Mouse (Mus musculus): Measurements from ENCODE around the gene Otp. TPM values are rescaled to one million over a fixed set of nuclear protein-coding genes. Genes with fewer than 3 reads are reported as not detected.

Gene Otp
- polyA plus RNA-seq, 1 experiment, result not detected

DNA sequence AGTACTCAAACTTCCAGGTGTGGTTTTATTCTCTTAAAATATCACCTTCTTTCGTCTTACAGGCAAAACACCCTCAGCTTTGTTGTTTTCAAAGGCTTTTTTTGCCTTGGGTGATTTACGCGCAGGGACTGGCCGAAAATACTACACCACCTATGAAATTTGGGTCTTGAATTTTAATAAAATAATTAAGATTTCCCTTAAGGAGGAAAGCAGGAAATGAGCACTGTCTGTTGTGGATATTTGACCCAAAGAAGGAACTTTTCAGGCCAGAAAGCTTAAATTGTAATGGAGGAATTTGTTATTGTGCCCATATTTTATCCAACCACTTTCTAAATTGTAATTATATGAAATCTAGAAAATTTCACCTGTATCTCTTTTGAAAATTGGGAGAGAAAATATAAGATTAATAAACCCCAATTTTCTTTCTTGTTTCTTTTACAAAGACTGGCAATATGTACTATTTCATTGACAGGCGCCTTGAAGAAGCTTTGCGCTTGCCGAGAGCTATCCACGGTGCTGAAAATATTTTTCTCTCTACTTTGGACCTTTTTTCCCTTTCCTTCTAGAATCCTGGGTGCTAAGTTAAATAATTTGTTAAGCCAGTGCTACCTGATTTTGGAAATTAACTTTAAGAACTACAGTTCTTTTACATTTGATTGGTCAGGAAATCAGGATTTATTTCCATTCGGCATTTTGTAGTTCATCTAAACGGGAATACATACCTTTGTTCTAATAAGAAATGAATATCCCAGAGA lies 2.8 kb downstream of the Otp start:
- peaks cover 3% of the 10 kb centered on the region; the same call in 1 of the 2 replicates for H3K9me3 ChIP-seq (ENCODE audit: control insufficient read depth, low read length)
- TF ChIP-seq GATA1 (IDR thresholded peaks at IDR 0.05; ENCODE audit: low read length), result no peak
- TF ChIP-seq TAL1 (IDR thresholded peaks at IDR 0.05; ENCODE audit: low read length), result no peak
- H3K36me3 ChIP-seq (ENCODE audit: control insufficient read depth), result no peaks in the 10 kb centered on the region
- peaks cover 99% of the 10 kb centered on the region for H3K27me3 ChIP-seq (ENCODE audit: control insufficient read depth)
- H3K4me3 ChIP-seq (replicated peaks), result no peak overlapping the region
- H3K4me1 ChIP-seq (ENCODE audit: control insufficient read depth), result peaks cover 1% of the 10 kb centered on the region

DNA sequence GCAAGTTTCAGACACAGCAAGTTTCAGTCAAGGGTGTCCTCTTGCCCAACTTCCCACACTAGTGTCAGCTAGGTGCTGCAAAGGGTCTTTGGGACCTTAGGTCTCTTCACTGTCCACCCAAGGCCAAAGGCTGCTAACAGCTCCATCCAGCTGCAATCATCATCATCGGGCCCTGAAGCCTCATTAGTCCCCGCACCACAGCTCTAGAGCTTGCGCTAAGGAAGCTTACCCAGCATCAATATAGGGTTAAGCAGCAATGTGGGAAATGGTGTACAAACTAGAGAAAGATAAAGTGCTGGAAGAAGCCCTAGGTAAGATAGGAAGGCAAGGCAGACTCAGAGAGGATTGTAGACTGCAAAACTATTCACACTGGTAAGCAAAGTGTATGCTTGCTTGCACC lies 5.8 kb downstream of the Otp start:
- Histone ChIP-seq H3K4me3 (replicated peaks) (no peak overlapping the region), H3K36me3 (ENCODE audit: control insufficient read depth) (no peaks in the 10 kb centered on the region), H3K9me3 (ENCODE audit: control insufficient read depth, low read length) (peaks cover 5% of the 10 kb centered on the region; the same call in 1 of the 2 replicates), H3K27me3 (ENCODE audit: control insufficient read depth) (peaks cover 99% of the 10 kb centered on the region), H3K4me1 (ENCODE audit: control insufficient read depth) (peaks cover 3% of the 10 kb centered on the region)
- TF ChIP-seq GATA1 (IDR thresholded peaks at IDR 0.05; ENCODE audit: low read length) (no peak), TAL1 (IDR thresholded peaks at IDR 0.05; ENCODE audit: low read length) (no peak)

DNA sequence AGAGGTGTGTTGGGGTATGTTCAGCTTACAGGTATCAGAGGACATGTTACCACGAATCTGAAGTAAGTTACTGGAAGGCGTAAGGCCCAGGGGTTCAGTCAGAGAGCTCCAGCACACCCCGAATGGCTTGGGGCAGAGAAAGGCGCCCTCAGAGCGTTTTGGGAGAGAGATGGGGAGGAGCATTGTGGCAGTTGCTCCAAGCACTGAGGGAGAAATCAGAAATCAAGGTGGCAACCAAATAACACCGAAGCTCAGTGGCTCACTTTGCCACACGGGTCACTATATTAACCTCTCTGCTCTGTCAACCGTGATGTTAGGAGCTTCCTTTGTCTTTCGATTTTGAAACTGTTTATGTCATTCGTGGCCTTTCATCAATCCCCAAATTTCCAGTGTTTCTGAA lies 6.8 kb downstream of the Otp start:
- TF ChIP-seq GATA1 (IDR thresholded peaks at IDR 0.05; ENCODE audit: low read length) (no peak), TAL1 (IDR thresholded peaks at IDR 0.05; ENCODE audit: low read length) (no peak)
- peaks cover 3% of the 10 kb centered on the region for H3K4me1 ChIP-seq (ENCODE audit: control insufficient read depth)
- peaks cover 3% of the 10 kb centered on the region; the same call in 1 of the 2 replicates for H3K9me3 ChIP-seq (ENCODE audit: control insufficient read depth, low read length)
- H3K27me3 ChIP-seq (ENCODE audit: control insufficient read depth), result peaks cover 99% of the 10 kb centered on the region
- H3K4me3 ChIP-seq (replicated peaks), result no peak overlapping the region
- no peaks in the 10 kb centered on the region for H3K36me3 ChIP-seq (ENCODE audit: control insufficient read depth)

DNA sequence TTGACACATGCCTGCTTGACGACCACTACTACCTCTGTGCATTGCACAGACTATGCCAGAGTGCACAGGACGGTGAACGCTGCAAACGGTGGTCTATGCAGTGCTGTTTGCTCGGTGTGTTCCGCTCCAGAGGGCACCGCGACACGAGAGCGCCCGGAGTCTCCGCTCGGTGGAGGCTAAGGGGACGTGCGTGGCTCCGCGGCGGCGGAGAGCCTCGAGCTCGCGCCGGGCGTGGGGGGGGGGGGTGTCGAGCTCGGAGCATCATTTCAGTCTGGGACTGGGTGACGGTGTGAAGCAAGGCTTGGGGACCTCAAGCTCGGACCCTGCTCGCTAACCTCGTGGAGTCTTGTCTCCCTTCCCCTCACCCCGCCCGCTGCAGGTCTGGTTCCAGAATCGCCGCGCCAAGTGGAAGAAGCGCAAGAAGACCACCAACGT lies 7.3 kb downstream of the Otp start:
- Histone ChIP-seq H3K9me3 (ENCODE audit: control insufficient read depth, low read length) (peaks cover 2% of the 10 kb centered on the region; the same call in 1 of the 2 replicates), H3K4me3 (replicated peaks) (no peak overlapping the region), H3K36me3 (ENCODE audit: control insufficient read depth) (no peaks in the 10 kb centered on the region), H3K27me3 (ENCODE audit: control insufficient read depth) (peaks cover 99% of the 10 kb centered on the region), H3K4me1 (ENCODE audit: control insufficient read depth) (peaks cover 3% of the 10 kb centered on the region)
- no peak for TF ChIP-seq TAL1 (IDR thresholded peaks at IDR 0.05; ENCODE audit: low read length)
- no peak for TF ChIP-seq GATA1 (IDR thresholded peaks at IDR 0.05; ENCODE audit: low read length)

DNA sequence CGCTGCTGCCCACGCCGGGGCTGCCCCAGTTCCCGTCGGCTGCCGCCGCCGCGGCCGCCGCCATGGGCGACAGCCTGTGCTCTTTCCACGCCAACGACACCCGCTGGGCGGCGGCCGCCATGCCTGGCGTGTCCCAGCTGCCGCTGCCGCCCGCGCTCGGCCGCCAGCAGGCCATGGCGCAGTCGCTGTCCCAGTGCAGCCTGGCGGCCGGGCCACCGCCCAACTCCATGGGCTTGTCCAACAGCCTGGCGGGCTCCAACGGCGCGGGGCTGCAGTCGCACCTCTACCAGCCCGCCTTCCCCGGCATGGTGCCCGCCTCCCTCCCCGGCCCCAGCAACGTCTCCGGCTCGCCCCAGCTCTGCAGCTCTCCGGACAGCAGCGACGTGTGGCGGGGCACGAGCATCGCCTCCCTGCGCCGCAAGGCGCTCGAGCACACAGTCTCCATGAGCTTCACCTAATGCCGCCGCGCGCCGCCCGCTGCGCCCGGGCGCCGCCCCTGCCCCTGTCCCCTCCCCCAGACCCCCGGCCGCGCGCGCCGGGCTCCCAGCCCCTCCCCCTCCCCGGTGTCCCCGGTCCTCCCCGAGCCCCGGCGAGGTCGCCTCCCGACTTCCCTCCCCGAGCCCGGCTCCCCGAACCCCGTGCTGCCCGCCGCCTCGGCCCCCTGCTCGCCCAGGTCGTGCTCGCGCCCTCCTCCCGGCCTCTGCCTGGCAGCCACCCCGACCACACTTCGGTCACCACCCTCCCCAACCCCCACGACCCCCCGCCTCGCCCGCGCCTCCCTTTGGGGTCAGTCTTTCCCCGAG lies 8.0 kb downstream of the Otp start:
- peaks cover 99% of the 10 kb centered on the region for H3K27me3 ChIP-seq (ENCODE audit: control insufficient read depth)
- H3K4me1 ChIP-seq (ENCODE audit: control insufficient read depth), result peaks cover 3% of the 10 kb centered on the region
- no peak for TF ChIP-seq GATA1 (IDR thresholded peaks at IDR 0.05; ENCODE audit: low read length)
- TF ChIP-seq TAL1 (IDR thresholded peaks at IDR 0.05; ENCODE audit: low read length), result no peak
- H3K4me3 ChIP-seq (replicated peaks), result no peak overlapping the region
- H3K36me3 ChIP-seq (ENCODE audit: control insufficient read depth), result no peaks in the 10 kb centered on the region
- H3K9me3 ChIP-seq (ENCODE audit: control insufficient read depth, low read length), result peaks cover 2% of the 10 kb centered on the region; the same call in 1 of the 2 replicates

DNA sequence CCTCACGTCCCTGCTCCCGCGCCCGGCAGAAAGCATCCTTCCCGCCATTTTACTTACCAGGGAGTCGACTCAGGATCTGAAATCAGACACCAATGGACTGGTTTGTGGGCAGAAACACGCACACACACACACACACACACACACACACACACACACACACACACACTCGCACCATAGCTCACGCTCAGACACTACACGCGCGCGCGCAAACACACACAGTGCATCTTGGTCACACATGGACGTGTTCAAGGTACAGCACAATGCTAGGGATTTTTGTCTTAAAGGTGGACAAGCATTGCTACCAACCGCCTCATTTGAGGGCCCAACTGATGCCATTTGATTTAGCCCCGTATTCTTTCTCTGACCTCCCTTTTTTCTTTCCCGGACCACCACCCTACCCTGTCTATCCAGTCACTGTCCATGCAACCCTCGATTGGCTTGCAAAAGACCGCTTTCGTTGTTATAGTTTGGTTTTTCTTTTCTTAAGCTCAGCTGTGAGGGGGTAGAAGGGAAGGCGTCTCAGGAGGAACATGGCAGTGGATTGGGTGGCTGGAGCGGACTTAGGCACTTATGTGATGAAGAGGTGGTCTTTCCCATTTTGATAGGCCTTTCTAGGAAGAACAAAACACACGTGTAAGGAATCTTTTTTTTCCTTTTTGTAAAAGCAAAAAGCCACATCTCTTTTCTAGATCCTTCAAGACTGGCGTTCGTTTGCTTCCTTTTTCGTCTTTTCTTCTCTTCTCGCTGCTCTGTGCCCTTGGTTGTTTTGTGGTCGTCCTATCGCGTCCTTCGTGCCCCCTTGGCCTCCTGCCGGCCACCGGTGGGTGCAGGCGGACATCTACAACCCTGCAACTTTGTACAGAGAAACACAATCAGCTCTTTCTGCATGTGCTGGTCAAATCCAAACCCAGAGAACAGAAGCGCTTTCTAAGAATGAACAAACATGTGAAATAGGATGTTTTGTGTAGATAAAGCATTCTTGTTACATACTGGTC lies 8.9 kb downstream of the Otp start:
- peaks cover 95% of the 10 kb centered on the region for H3K27me3 ChIP-seq (ENCODE audit: control insufficient read depth)
- no peak overlapping the region for H3K4me3 ChIP-seq (replicated peaks)
- no peak for TF ChIP-seq GATA1 (IDR thresholded peaks at IDR 0.05; ENCODE audit: low read length)
- no peak for TF ChIP-seq TAL1 (IDR thresholded peaks at IDR 0.05; ENCODE audit: low read length)
- H3K36me3 ChIP-seq (ENCODE audit: control insufficient read depth), result no peaks in the 10 kb centered on the region
- peaks cover 3% of the 10 kb centered on the region for H3K4me1 ChIP-seq (ENCODE audit: control insufficient read depth)
- H3K9me3 ChIP-seq (ENCODE audit: control insufficient read depth, low read length), result peaks cover 2% of the 10 kb centered on the region; the same call in 1 of the 2 replicates

DNA sequence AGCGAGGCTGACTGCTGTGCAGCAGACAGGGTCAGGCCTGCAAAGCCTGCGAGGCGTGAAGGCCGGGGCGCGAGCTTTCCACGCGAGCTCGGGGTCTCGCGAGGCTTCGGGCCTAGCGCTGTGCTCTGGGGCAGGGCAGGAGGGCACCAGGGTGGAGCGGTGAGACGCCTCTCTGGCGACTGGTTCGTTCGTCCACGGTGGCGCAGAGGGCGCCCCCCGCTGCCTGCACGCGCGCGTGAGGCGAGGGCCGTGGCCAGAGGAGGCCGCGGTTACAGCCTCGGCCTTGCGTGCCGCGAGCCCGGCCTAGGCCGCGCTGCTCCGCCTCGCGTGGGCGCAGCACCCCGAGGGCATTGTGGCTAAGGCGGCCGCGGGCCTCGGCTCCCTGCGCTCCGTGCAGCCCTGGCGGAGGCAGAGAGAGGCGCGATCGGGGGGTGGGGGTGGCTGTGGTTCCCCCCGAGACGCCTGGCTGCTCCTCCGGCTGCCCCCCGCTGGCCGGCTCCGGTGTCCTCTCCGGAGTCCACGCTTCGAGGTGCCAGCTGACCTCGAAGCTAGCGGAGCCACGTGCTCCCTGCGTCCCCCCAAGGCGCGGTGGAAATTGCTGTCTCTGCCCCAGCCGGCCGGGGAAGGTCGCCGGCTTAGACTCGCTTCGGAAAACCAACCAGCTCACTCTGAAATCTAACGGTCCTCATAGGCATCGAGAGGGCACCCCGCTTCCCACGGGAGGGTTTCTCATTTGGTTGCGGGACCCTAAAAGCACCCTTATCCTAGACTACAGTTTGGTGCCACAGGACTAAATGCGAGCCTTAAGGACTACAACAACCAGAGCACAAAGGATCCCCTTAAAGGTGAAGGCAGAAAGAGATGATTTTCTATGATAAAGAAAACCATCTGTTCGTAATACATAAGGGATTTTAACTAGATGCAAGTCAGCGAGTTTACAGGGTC lies 10.2 kb downstream of the Otp start:
- Histone ChIP-seq H3K4me1 (ENCODE audit: control insufficient read depth) (peaks cover 3% of the 10 kb centered on the region), H3K4me3 (replicated peaks) (no peak overlapping the region), H3K27me3 (ENCODE audit: control insufficient read depth) (peaks cover 87% of the 10 kb centered on the region), H3K9me3 (ENCODE audit: control insufficient read depth, low read length) (peaks cover 2% of the 10 kb centered on the region; the same call in 1 of the 2 replicates), H3K36me3 (ENCODE audit: control insufficient read depth) (no peaks in the 10 kb centered on the region)
- TF ChIP-seq GATA1 (IDR thresholded peaks at IDR 0.05; ENCODE audit: low read length), result no peak
- TF ChIP-seq TAL1 (IDR thresholded peaks at IDR 0.05; ENCODE audit: low read length), result no peak
